Mouse (Mus musculus): ENCODE data around the gene Kremen1. TPM values are rescaled to one million over a fixed set of nuclear protein-coding genes. Genes with fewer than 3 reads are reported as not detected.
A peak's percentile ranks its signal among the peaks of the same experiment; 100 is the strongest.

Kremen1 gene
- polyA plus RNA-seq, 2 experiments = 0.47 to 0.95 TPM

DNA sequence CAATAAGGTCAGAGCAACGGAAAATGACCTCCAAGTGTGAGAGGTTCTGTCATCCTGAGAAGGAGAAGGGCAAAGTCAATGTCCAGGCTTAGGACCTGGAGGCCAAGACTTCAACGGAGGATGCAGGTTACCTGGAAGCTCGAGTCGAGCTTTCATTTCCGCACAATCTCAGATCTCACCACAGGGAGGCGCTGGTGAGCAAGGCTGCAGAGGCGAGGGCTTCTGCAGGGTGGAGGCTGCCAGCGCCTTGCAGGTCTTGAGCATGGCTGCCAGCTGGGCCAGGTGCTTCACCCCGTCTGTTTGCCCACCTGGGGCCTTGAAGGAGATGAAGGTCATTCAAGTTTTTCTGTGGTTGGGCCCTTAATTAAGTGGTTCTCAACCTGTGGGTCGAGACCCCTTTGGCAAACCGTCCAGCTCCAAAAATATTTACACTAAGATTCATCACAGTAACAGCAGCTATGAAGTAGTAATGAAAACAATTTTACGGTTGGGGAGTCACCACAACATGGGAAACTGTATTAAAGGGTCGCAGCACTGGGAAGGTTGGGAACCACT, 79.4 kb downstream of the Kremen1 start:
- no peak for ATAC-seq (ENCODE audit: insufficient read depth)
- Histone ChIP-seq H3K4me2 (ENCODE audit: low read depth) (no peak overlapping the region), H3K27ac (no peak overlapping the region), H3K9ac (replicated peaks) (no peak overlapping the region), H3K9me3 (ENCODE audit: control insufficient read depth, low read length) (no peaks in the 10 kb centered on the region), H3K4me3 (ENCODE audit: insufficient read depth in 1 of 2, low read depth in 2 of 2, low read length in 2 of 2) (no peak overlapping the region), H3K36me3 (replicated peaks; ENCODE audit: control insufficient read depth, insufficient read depth, low read depth) (no peaks in the 10 kb centered on the region), H3K27me3 (ENCODE audit: control insufficient read depth, insufficient read depth, low read length) (no peaks in the 10 kb centered on the region), H3K4me1 (replicated peaks; ENCODE audit: control insufficient read depth in 2 of 2, insufficient read depth in 2 of 2, low read length in 1 of 2) (no peaks in the 10 kb centered on the region)
- peak; percentile 23 to 45 (median 33) for DNase-seq (ENCODE audit: low read depth in 3 of 3, low spot score in 3 of 3)
- TF ChIP-seq EP300 (IDR thresholded peaks at IDR 0.05; ENCODE audit: low read depth) (no peak), CTCF (IDR thresholded peaks at IDR 0.05; ENCODE audit: low read depth) (peak; percentile 97)
- WGBS (ENCODE audit: insufficient replicate concordance) = 21% methylated on average over 13 of the region's 13 CpGs

- no peaks in the 10 kb centered on the region for H3K9me3 ChIP-seq (ENCODE audit: control insufficient read depth, low read length)
- H3K4me3 ChIP-seq (ENCODE audit: insufficient read depth in 1 of 2, low read depth in 2 of 2, low read length in 2 of 2) = no peak overlapping the region
- no peak overlapping the region for H3K27ac ChIP-seq
- no peaks in the 10 kb centered on the region for H3K27me3 ChIP-seq (ENCODE audit: control insufficient read depth, insufficient read depth, low read length)
- no peak overlapping the region for H3K4me2 ChIP-seq (ENCODE audit: low read depth)
- no peak for ATAC-seq (ENCODE audit: insufficient read depth)
- H3K4me1 ChIP-seq (replicated peaks; ENCODE audit: control insufficient read depth in 2 of 2, insufficient read depth in 2 of 2, low read length in 1 of 2) = no peaks in the 10 kb centered on the region
- 59% methylated on average over 8 of the region's 8 CpGs for WGBS (ENCODE audit: insufficient replicate concordance)
- no peak for DNase-seq (ENCODE audit: low read depth in 3 of 3, low spot score in 3 of 3)
- no peak overlapping the region for H3K9ac ChIP-seq (replicated peaks)
- TF ChIP-seq CTCF (IDR thresholded peaks at IDR 0.05; ENCODE audit: low read depth) (no peak), EP300 (IDR thresholded peaks at IDR 0.05; ENCODE audit: low read depth) (no peak)
- H3K36me3 ChIP-seq (replicated peaks; ENCODE audit: control insufficient read depth, insufficient read depth, low read depth) = no peaks in the 10 kb centered on the region
Observed at GRCm38 (mm10) chr11:5179391-5179790, 82.0 kb downstream of the Kremen1 start.

DNA sequence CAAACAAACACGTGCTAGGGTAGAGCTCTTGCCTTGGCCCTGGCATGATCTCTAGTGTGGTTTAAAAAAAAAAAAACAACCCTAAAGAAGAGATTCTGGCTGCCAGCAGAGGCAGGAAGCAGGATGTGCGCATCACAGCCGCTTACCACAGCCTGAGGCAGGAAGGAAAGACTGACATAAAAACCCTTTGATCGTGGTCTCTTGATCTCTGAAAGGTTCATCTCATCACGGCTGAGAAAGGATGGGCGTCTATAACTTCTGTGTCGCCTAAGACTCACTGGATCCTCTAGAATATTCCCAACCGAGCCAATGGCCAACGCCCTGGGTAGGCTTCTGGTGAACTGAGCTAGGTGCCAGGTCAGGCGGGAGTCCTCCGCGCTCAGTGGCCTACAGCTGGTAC, 84.2 kb downstream of the Kremen1 start:
- ATAC-seq (ENCODE audit: insufficient read depth) (no peak), DNase-seq (ENCODE audit: low read depth in 3 of 3, low spot score in 3 of 3) (no peak)
- H3K27ac ChIP-seq = no peak overlapping the region
- H3K4me3 ChIP-seq (ENCODE audit: insufficient read depth in 1 of 2, low read depth in 2 of 2, low read length in 2 of 2) = no peak overlapping the region
- H3K36me3 ChIP-seq (replicated peaks; ENCODE audit: control insufficient read depth, insufficient read depth, low read depth) = no peaks in the 10 kb centered on the region
- H3K9me3 ChIP-seq (ENCODE audit: control insufficient read depth, low read length) = no peaks in the 10 kb centered on the region
- H3K27me3 ChIP-seq (ENCODE audit: control insufficient read depth, insufficient read depth, low read length) = no peaks in the 10 kb centered on the region
- WGBS (ENCODE audit: insufficient replicate concordance) = 32% methylated on average over 12 of the region's 12 CpGs
- no peak overlapping the region for H3K4me2 ChIP-seq (ENCODE audit: low read depth)
- H3K9ac ChIP-seq (replicated peaks) = no peak overlapping the region
- H3K4me1 ChIP-seq (replicated peaks; ENCODE audit: control insufficient read depth in 2 of 2, insufficient read depth in 2 of 2, low read length in 1 of 2) = no peaks in the 10 kb centered on the region
- no peak for TF ChIP-seq CTCF (IDR thresholded peaks at IDR 0.05; ENCODE audit: low read depth)
- no peak for TF ChIP-seq EP300 (IDR thresholded peaks at IDR 0.05; ENCODE audit: low read depth)

DNA sequence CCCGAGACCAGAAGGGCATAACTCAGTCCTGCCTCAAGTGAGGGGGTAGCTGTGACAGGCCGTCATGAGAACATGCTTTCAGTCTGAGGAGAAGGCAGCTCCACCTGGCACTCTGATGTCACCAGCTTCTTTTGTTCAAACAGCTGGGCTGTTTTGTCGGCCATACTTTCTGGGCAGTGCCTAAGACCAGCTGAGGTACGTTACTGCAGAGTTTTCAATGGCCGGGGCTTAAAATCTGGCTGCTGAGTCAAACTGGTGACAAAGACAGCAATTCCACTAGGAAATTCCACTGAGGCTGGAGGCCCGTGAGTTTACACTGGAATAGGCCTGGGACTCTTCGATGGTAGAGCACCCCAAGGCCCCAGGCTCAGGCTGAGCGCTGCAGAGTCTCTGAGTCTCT, 84.7 kb downstream of the Kremen1 start:
- Histone ChIP-seq H3K4me1 (replicated peaks; ENCODE audit: control insufficient read depth in 2 of 2, insufficient read depth in 2 of 2, low read length in 1 of 2) (no peaks in the 10 kb centered on the region), H3K27ac (no peak overlapping the region), H3K36me3 (replicated peaks; ENCODE audit: control insufficient read depth, insufficient read depth, low read depth) (no peaks in the 10 kb centered on the region), H3K4me3 (ENCODE audit: insufficient read depth in 1 of 2, low read depth in 2 of 2, low read length in 2 of 2) (no peak overlapping the region), H3K4me2 (ENCODE audit: low read depth) (no peak overlapping the region), H3K9me3 (ENCODE audit: control insufficient read depth, low read length) (no peaks in the 10 kb centered on the region), H3K27me3 (ENCODE audit: control insufficient read depth, insufficient read depth, low read length) (no peaks in the 10 kb centered on the region), H3K9ac (replicated peaks) (no peak overlapping the region)
- TF ChIP-seq CTCF (IDR thresholded peaks at IDR 0.05; ENCODE audit: low read depth) (no peak), EP300 (IDR thresholded peaks at IDR 0.05; ENCODE audit: low read depth) (no peak)
- ATAC-seq (ENCODE audit: insufficient read depth) (no peak), DNase-seq (ENCODE audit: low read depth in 3 of 3, low spot score in 3 of 3) (no peak)
- WGBS (ENCODE audit: insufficient replicate concordance) = 46% methylated on average over 8 of the region's 8 CpGs

GRCm38 (mm10) chr11:5175866-5176265, 85.5 kb downstream of the Kremen1 start:
- no peak for TF ChIP-seq CTCF (IDR thresholded peaks at IDR 0.05; ENCODE audit: low read depth)
- no peak for DNase-seq (ENCODE audit: low read depth in 3 of 3, low spot score in 3 of 3)

More at GRCm38 (mm10) chr11:5175866-5176265, 85.5 kb downstream of the Kremen1 start:
- no peak overlapping the region for H3K9ac ChIP-seq (replicated peaks)
- no peaks in the 10 kb centered on the region for H3K36me3 ChIP-seq (replicated peaks; ENCODE audit: control insufficient read depth, insufficient read depth, low read depth)
- H3K27ac ChIP-seq = no peak overlapping the region
- no peaks in the 10 kb centered on the region for H3K4me1 ChIP-seq (replicated peaks; ENCODE audit: control insufficient read depth in 2 of 2, insufficient read depth in 2 of 2, low read length in 1 of 2)
- H3K9me3 ChIP-seq (ENCODE audit: control insufficient read depth, low read length) = no peaks in the 10 kb centered on the region
- H3K4me3 ChIP-seq (ENCODE audit: insufficient read depth in 1 of 2, low read depth in 2 of 2, low read length in 2 of 2) = no peak overlapping the region
- ATAC-seq (ENCODE audit: insufficient read depth) = no peak
- 40% methylated on average over 2 of the region's 2 CpGs for WGBS (ENCODE audit: insufficient replicate concordance)
- no peaks in the 10 kb centered on the region for H3K27me3 ChIP-seq (ENCODE audit: control insufficient read depth, insufficient read depth, low read length)
- H3K4me2 ChIP-seq (ENCODE audit: low read depth) = no peak overlapping the region
